In the genomic region with DNA sequence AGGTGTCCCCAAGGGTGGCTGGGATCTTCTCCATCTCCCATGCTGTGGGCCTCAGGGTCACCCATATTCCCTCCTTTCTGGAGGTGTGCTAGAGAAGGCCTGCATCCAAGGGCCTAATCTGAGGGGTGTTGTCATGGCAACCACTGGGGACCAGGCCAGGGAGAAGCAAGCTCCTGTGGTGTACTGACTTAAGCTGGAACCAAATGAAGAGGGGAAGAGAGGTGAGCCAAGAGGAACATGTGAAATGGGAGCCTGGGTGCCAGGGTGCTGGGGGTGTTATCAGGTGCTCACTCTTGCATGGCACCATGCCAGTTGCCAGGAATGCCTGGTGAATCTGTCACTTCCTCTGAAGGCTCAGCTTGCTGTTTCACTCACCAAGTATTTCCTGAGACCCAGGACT, we compare ENCODE assay signal across 11 mouse cellular contexts.
A peak's percentile ranks its signal among the peaks of the same experiment; 100 is the strongest.
DNase-seq lines count a peak whose midpoint lies in the region; ATAC-seq and TF ChIP-seq lines count a peak whose summit lies in the region.
"Had no signal": no experiment of that assay in that cellular context is flagged by ENCODE, and none has a peak within 500 bp of the region (broad histone marks: within the 10 kb centered on the region; RNA-seq: fewer than 3 reads in every experiment).

No protein-coding gene starts in this region.

- H3K9ac ChIP-seq in hindbrain, embryonic 16.5 days (ENCODE audit: low read depth, low read length) = no peak overlapping the region
- no peak overlapping the region for H3K9ac ChIP-seq in heart, postnatal 0 days (replicated peaks; ENCODE audit: low read depth, low read length)
- H3K9ac ChIP-seq: heart, embryonic 13.5 days; limb, embryonic 12.5 days had no signal

- ATAC-seq in hindbrain, embryonic 16.5 days = 0 out of 2 replicates have a peak, but pooled peaks have one; percentile 67
- ATAC-seq in heart, postnatal 0 days (ENCODE audit: insufficient read depth, low read depth) = peak; percentile 39; the same call in 1 of the 2 replicates
- no peak for ATAC-seq in granulocyte monocyte progenitor cell, adult 5-6 weeks (replicated peaks; ENCODE audit: poor library complexity, severe bottlenecking)

- H3K4me3 ChIP-seq in hindbrain, embryonic 16.5 days (ENCODE audit: low read length) = no peak overlapping the region
- H3K4me3 ChIP-seq in hindbrain, embryonic 10.5 days = no peak overlapping the region
- no peak overlapping the region for H3K4me3 ChIP-seq in heart, postnatal 0 days (ENCODE audit: low read depth, low read length)
- H3K4me3 ChIP-seq: heart, embryonic 13.5 days; limb, embryonic 12.5 days had no signal

- DNase-seq in hindbrain, embryonic 10.5 days (ENCODE audit: low spot score) = no peak
- peak; percentile 52 to 54 for DNase-seq in right cerebral cortex, postnatal 10 days (ENCODE audit: low spot score in 2 of 2)
- no peak for DNase-seq in right cerebral cortex, postnatal 36 days (ENCODE audit: low spot score in 2 of 2)
- DNase-seq in heart, postnatal 0 days (ENCODE audit: low spot score) = no peak
- DNase-seq in spleen, postnatal 4 days (ENCODE audit: low spot score in 2 of 2) = no peak
- DNase-seq: lung, postnatal 4 days; thymus, adult 18-20 months had no signal

- no peak overlapping the region for H3K27ac ChIP-seq in hindbrain, embryonic 16.5 days (ENCODE audit: low read depth, low read length)
- H3K27ac ChIP-seq in hindbrain, embryonic 10.5 days = no peak overlapping the region
- H3K27ac ChIP-seq in heart, postnatal 0 days (ENCODE audit: low read depth) = no peak overlapping the region
- H3K27ac ChIP-seq: heart, embryonic 13.5 days; limb, embryonic 12.5 days had no signal

- no peak for TF ChIP-seq EP300 in heart, postnatal 0 days (IDR thresholded peaks at IDR 0.05; ENCODE audit: low read depth)

- no peaks in the 10 kb centered on the region for H3K9me3 ChIP-seq in hindbrain, embryonic 16.5 days (ENCODE audit: control insufficient read depth, low read length)
- H3K9me3 ChIP-seq in hindbrain, embryonic 10.5 days = no peaks in the 10 kb centered on the region
- no peaks in the 10 kb centered on the region for H3K9me3 ChIP-seq in heart, postnatal 0 days (replicated peaks; ENCODE audit: control insufficient read depth, low read length)
- H3K9me3 ChIP-seq: heart, embryonic 13.5 days; limb, embryonic 12.5 days had no signal

- H3K4me1 ChIP-seq in hindbrain, embryonic 16.5 days (ENCODE audit: control insufficient read depth, insufficient read depth, low read depth, low read length) = no peaks in the 10 kb centered on the region
- H3K4me1 ChIP-seq in hindbrain, embryonic 10.5 days (replicated peaks) = 0 out of 2 replicates have a peak, but pooled peaks cover 4% of the 10 kb centered on the region
- no peaks in the 10 kb centered on the region for H3K4me1 ChIP-seq in heart, postnatal 0 days (ENCODE audit: control insufficient read depth, insufficient read depth)

- no peak for TF ChIP-seq CTCF in heart, postnatal 0 days (IDR thresholded peaks at IDR 0.05; ENCODE audit: low read depth)

- H3K27me3 ChIP-seq in hindbrain, embryonic 16.5 days (replicated peaks; ENCODE audit: control insufficient read depth, insufficient read depth, low read length) = no peaks in the 10 kb centered on the region
- H3K27me3 ChIP-seq in hindbrain, embryonic 10.5 days (ENCODE audit: insufficient read depth, poor library complexity, severe bottlenecking) = no peaks in the 10 kb centered on the region
- H3K27me3 ChIP-seq in heart, postnatal 0 days (ENCODE audit: control insufficient read depth, insufficient read depth, low read length) = no peaks in the 10 kb centered on the region
- H3K27me3 ChIP-seq: heart, embryonic 13.5 days; limb, embryonic 12.5 days had no signal

- H3K36me3 ChIP-seq in hindbrain, embryonic 16.5 days (ENCODE audit: control insufficient read depth, insufficient read depth, low read length) = no peaks in the 10 kb centered on the region
- no peaks in the 10 kb centered on the region for H3K36me3 ChIP-seq in hindbrain, embryonic 10.5 days
- H3K36me3 ChIP-seq in heart, postnatal 0 days (replicated peaks; ENCODE audit: control insufficient read depth, insufficient read depth, low read length) = no peaks in the 10 kb centered on the region
- H3K36me3 ChIP-seq: heart, embryonic 13.5 days; limb, embryonic 12.5 days had no signal

- no peak overlapping the region for H3K4me2 ChIP-seq in hindbrain, embryonic 16.5 days (ENCODE audit: low read length)
- no peak overlapping the region for H3K4me2 ChIP-seq in heart, postnatal 0 days (ENCODE audit: low read depth, low read length)
- H3K4me2 ChIP-seq: heart, embryonic 13.5 days; limb, embryonic 12.5 days had no signal

Comparison
In these comparisons a context has a peak if more than half of its experiments do, and no peak if none do; other contexts are left out.
1. DNase-seq: peak in right cerebral cortex, postnatal 10 days (2 of 2); none in hindbrain, embryonic 10.5 days (single experiment), right cerebral cortex, postnatal 36 days (0 of 2), heart, postnatal 0 days (single experiment) and spleen, postnatal 4 days (0 of 2).